Mouse (Mus musculus) urinary bladder, postnatal 14 days (tissue): ENCODE measurements around the gene Arrb1.

Experiments used
- DNase-seq: peaks from one replicate; pipeline ENCODE4 v3.0.0; 2021; ENCODE audit warnings: low spot score

The Arrb1 gene

GRCm38 (mm10) chr7:99579491-99580190 lies 44.4 kb downstream of the Arrb1 start:
- DNase-seq = no peak

GRCm38 (mm10) chr7:99580247-99580646 lies 45.0 kb downstream of the Arrb1 start:
- no peak for DNase-seq

GRCm38 (mm10) chr7:99582306-99582705 lies 47.0 kb downstream of the Arrb1 start:
- no peak for DNase-seq

- DNase-seq = no peak
These were observed 47.6 kb downstream of the Arrb1 start for GRCm38 (mm10) chr7:99582867-99583266.

DNA sequence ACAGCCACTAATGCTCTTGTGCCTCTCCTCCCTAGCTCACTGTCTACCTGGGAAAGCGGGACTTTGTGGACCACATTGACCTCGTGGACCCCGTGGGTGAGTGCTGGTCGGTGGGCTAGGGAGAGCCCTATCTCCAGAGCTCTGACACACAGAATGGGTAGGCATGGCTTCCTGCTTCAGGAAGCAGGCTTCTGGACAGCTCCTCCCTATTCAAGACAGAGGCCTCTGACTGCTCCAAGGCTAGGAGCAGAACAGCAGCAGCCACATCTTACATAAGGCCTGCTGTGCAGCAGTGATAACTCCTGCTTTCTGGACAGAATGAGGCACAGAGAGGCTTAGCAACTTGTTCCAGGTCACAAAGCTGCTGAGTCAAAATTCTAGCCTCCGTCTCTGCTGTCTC lies 48.4 kb downstream of the Arrb1 start:
- no peak for DNase-seq

GRCm38 (mm10) chr7:99585976-99586375 lies 50.7 kb downstream of the Arrb1 start:
- no peak for DNase-seq

DNA sequence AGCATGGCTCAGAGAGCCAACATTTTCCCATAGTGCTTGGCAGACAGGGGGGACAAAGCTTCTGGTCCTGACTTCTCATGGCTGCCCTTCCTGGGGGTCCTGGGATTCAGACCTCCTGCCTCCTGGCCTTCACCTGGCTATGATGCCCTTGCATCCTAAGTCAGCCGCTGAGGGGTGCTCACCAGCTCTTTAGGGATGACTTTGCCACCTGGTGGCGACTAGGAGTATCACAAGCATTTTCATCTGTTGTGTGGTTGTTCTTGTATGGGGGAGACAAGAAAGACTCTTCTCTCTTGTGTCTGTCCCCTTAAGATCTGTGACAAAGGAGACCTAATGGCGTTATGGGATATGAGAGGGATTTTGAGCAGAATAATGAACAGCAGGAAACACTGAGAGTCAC lies 54.8 kb downstream of the Arrb1 start:
- DNase-seq = peak; percentile 73

DNA sequence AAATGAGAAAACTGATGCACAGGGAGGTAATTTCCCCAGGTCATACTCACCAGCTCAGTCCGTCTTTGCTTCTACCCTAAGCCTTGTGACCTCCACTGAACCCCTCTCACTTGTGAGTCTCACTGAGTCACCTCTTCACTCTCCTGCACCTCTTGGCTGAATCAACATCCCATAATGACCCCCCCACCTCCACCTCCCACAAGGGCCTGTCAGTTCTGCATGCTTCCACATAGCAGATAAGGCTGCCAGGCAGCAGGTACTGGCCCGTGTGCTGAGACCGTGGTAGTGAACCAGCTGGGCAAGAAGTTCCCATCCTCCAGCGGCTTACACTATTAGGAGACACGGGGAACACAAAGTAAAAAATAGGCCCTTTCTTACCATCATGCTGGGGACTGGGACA lies 55.4 kb downstream of the Arrb1 start:
- DNase-seq = no peak

- no peak for DNase-seq
These were observed 57.4 kb downstream of the Arrb1 start for GRCm38 (mm10) chr7:99592669-99593068.

GRCm38 (mm10) chr7:99593868-99594803 lies 58.9 kb downstream of the Arrb1 start:
- no peak for DNase-seq

GRCm38 (mm10) chr7:99598722-99599121 lies 63.5 kb downstream of the Arrb1 start:
- no peak for DNase-seq

- DNase-seq = no peak
These were observed 68.8 kb downstream of the Arrb1 start for GRCm38 (mm10) chr7:99603875-99604662.

- no peak for DNase-seq
These were observed 69.8 kb downstream of the Arrb1 start for GRCm38 (mm10) chr7:99605058-99605457.

DNA sequence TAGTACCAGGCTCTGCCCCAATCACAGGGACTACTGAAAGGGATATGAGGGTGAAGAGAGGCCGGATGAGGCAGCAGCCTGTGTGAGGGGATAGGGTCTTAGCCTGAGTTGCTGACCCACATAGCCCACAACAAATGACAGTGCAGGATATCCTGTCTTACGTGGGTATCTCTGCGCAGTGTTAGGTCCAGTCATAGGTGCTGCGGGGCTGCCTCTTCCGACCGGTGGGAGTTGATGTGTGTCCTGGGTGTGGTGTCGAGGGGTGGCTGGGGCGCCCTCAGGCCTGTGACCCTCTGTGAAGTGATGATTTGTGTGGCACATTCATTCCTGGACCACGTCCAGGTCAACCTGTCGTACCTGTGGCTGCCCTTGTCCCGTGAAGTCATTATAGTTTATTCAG lies 71.0 kb downstream of the Arrb1 start:
- DNase-seq = no peak

GRCm38 (mm10) chr7:99606766-99607165 lies 71.5 kb downstream of the Arrb1 start:
- no peak for DNase-seq

- DNase-seq = no peak
These were observed 72.4 kb downstream of the Arrb1 start for GRCm38 (mm10) chr7:99607632-99608031.

DNA sequence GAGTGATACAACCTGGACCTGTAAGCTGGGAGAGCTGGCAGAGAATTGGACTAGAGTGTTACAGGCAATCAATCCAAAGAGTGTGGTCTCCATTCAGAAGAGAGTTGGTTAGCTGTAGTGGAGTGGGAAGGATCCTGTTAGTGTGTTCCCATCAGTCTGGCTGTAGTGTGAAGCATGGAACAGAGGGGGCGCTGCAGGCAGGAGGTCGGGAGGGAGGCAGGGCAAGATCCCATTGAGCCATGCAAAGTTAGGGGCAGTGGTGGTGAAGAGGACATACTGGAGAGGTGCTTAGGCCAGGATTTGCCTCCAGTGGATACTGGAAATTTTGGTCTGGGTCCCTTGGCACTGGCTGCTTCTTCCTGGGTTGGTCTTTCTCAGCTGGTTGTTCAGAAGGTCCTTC lies 83.0 kb downstream of the Arrb1 start:
- DNase-seq = no peak

DNA sequence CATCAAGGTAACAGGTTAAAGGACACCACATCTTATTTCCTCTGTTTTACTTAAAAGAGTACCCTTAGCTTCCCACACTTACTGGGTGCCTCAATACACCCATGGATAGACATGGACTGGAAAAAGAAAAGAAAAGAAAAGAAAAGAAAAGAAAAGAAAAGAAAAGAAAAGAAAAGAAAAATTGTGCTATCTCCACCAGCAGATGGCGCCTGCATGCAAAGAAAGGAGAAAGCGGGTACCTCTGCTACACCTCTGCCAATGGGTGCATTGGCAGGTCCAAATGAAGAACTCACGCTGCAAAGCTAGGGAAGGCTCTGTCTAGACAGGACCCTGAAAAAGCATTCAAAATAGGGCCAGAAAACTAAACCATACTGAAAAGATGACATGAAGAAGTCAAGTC lies 83.6 kb downstream of the Arrb1 start:
- peak; percentile 39 for DNase-seq

DNA sequence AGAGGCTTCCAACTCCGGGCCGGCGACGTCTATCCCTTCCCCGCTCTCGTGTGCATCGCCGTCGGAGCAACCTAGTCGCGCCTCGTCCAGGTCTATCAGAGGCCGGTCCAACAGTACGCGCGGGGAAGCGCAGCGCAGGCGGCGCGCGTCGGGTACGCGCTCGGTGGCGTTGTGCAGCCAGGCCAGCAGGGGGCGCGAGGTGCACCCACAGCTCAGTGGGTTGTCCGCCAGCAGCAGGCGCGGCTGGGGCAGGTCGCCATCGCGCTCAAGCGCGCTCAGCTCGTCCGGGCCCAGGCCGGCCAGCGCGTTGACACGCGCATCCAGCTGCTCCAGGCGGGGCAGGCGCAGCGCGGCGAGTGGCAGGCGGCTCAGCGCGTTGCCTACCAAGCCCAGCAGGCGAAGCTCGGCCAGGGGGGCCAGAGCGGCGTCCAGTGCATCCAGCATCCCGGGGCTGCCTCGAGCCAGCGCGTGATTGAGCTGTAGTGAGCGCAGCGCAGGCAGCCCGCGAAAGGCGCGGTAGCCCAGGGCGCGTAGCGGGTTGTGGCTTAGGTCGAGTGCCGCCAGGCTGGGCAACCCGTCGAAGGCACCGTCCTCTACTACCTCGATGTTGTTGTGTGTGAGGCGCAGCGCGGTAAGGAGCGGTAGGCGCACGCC lies 90.6 kb downstream of the Arrb1 start:
- DNase-seq = peak; percentile 91

- DNase-seq = peak; percentile 66
These were observed 91.4 kb downstream of the Arrb1 start, which contains the start of gene Tpbgl for GRCm38 (mm10) chr7:99626376-99627270. TSS of gene Tpbgl (minus strand) at chr7:99627103.

DNA sequence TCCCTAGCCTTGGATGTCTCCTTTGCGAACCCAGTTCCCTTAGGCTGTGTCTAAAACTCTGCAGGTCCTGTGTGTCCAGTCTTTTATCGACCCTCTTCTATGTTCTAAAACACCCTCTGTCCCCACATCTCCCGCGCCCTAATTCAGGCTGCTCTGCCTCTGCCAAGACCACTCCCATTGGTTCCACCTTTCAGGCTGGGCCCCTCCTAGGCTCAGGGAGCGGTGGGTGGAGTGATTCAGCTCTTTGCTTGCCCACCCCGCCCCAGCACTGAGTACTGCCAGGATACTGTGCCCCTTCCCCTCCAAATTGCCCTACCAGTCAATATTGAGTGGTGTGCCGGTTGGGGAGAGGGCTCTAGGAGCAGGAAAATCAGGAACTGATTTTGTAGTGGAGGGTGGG lies 92.1 kb downstream of the Arrb1 start:
- DNase-seq = no peak
